In genomic region chr1:178712189-178712873, GRCm38 (mm10) we compare ENCODE assay signal across 19 mouse cellular contexts.
A peak's percentile ranks its signal among the peaks of the same experiment; 100 is the strongest.
DNase-seq lines count a peak whose midpoint lies in the region; ATAC-seq and TF ChIP-seq lines count a peak whose summit lies in the region.
"Had no signal": no experiment of that assay in that cellular context is flagged by ENCODE, and none has a peak within 500 bp of the region (broad histone marks: within the 10 kb centered on the region; RNA-seq: fewer than 3 reads in every experiment).

No protein-coding gene starts in this region.

- no peak for TF ChIP-seq EP300 in stomach, postnatal 0 days (optimal IDR thresholded peaks at IDR 0.05)
- peak; percentile 93 for TF ChIP-seq EP300 in liver, embryonic 14.5 days (IDR thresholded peaks at IDR 0.05; ENCODE audit: low read depth)

- no peak overlapping the region for H3K4me2 ChIP-seq in stomach, embryonic 14.5 days (replicated peaks; ENCODE audit: low read depth, low read length)
- no peak overlapping the region for H3K4me2 ChIP-seq in stomach, postnatal 0 days (replicated peaks; ENCODE audit: low read depth)
- peak overlapping the region; percentile 44 for H3K4me2 ChIP-seq in liver, embryonic 14.5 days (ENCODE audit: low read depth)
- H3K4me2 ChIP-seq: forebrain, embryonic 13.5 days; heart, embryonic 15.5 days; hindbrain, embryonic 12.5 days; intestine, embryonic 15.5 days; midbrain, embryonic 13.5 days had no signal

- 56% methylated on average over 9 of the region's 9 CpGs for WGBS in heart, embryonic 10.5 days
- WGBS in stomach, embryonic 14.5 days: 78% methylated on average over 9 of the region's 9 CpGs
- WGBS in stomach, postnatal 0 days: 78% methylated on average over 9 of the region's 9 CpGs
- WGBS in liver, embryonic 14.5 days (ENCODE audit: insufficient replicate concordance): 18% methylated on average over 9 of the region's 9 CpGs
- 91% methylated on average over 9 of the region's 9 CpGs for WGBS in kidney, adult 2 months

- H3K27me3 ChIP-seq in heart, embryonic 10.5 days (ENCODE audit: insufficient read depth, poor library complexity, severe bottlenecking): no peaks in the 10 kb centered on the region
- no peaks in the 10 kb centered on the region for H3K27me3 ChIP-seq in stomach, embryonic 14.5 days (ENCODE audit: control insufficient read depth, insufficient read depth, low read length)
- no peaks in the 10 kb centered on the region for H3K27me3 ChIP-seq in stomach, postnatal 0 days (ENCODE audit: control insufficient read depth, insufficient read depth, low read length)
- no peaks in the 10 kb centered on the region for H3K27me3 ChIP-seq in liver, embryonic 14.5 days (ENCODE audit: control insufficient read depth, insufficient read depth, low read length)
- no peaks in the 10 kb centered on the region for H3K27me3 ChIP-seq in kidney, adult 2 months (replicated peaks; ENCODE audit: control insufficient read depth, insufficient read depth, low read length)
- H3K27me3 ChIP-seq: forebrain, embryonic 13.5 days; heart, embryonic 15.5 days; hindbrain, embryonic 12.5 days; intestine, embryonic 15.5 days; midbrain, embryonic 13.5 days had no signal

- TF ChIP-seq POLR2A in kidney, adult 2 months (IDR thresholded peaks at IDR 0.05; ENCODE audit: low read depth, low read length): no peak

- H3K36me3 ChIP-seq in heart, embryonic 10.5 days: 0 out of 2 replicates have a peak, but pooled peaks cover 5% of the 10 kb centered on the region
- H3K36me3 ChIP-seq in stomach, embryonic 14.5 days (ENCODE audit: control insufficient read depth, insufficient read depth, low read length): no peaks in the 10 kb centered on the region
- no peaks in the 10 kb centered on the region for H3K36me3 ChIP-seq in stomach, postnatal 0 days (ENCODE audit: control insufficient read depth, insufficient read depth, low read length)
- no peaks in the 10 kb centered on the region for H3K36me3 ChIP-seq in liver, embryonic 14.5 days (replicated peaks; ENCODE audit: control insufficient read depth, insufficient read depth, low read depth)
- no peaks in the 10 kb centered on the region for H3K36me3 ChIP-seq in kidney, adult 2 months (ENCODE audit: control insufficient read depth, insufficient read depth, low read length)
- H3K36me3 ChIP-seq: heart, embryonic 15.5 days; hindbrain, embryonic 12.5 days; intestine, embryonic 15.5 days; midbrain, embryonic 13.5 days had no signal

- peak overlapping the region; percentile 31; the same call in 1 of the 2 replicates for H3K27ac ChIP-seq in heart, embryonic 10.5 days
- no peak overlapping the region for H3K27ac ChIP-seq in stomach, embryonic 14.5 days (ENCODE audit: low read length)
- no peak overlapping the region for H3K27ac ChIP-seq in stomach, postnatal 0 days (replicated peaks)
- peak overlapping the region; percentile 59 for H3K27ac ChIP-seq in liver, embryonic 14.5 days
- no peak overlapping the region for H3K27ac ChIP-seq in kidney, adult 2 months (ENCODE audit: insufficient read depth, low read depth, low read length)
- H3K27ac ChIP-seq: forebrain, embryonic 13.5 days; heart, embryonic 15.5 days; hindbrain, embryonic 12.5 days; intestine, embryonic 15.5 days; midbrain, embryonic 13.5 days had no signal

- no peaks in the 10 kb centered on the region for H3K9me3 ChIP-seq in heart, embryonic 10.5 days
- no peaks in the 10 kb centered on the region for H3K9me3 ChIP-seq in stomach, embryonic 14.5 days (ENCODE audit: control insufficient read depth, low read depth, low read length)
- no peaks in the 10 kb centered on the region for H3K9me3 ChIP-seq in stomach, postnatal 0 days (ENCODE audit: control insufficient read depth, low read length)
- H3K9me3 ChIP-seq in liver, embryonic 14.5 days (ENCODE audit: control insufficient read depth, low read length): no peaks in the 10 kb centered on the region
- H3K9me3 ChIP-seq: forebrain, embryonic 13.5 days; heart, embryonic 15.5 days; hindbrain, embryonic 12.5 days; intestine, embryonic 15.5 days; midbrain, embryonic 13.5 days had no signal

- peak; percentile 56; the same call in 1 of the 2 replicates for ATAC-seq in stomach, embryonic 14.5 days (ENCODE audit: insufficient number of reproducible peaks, insufficient read depth, low FRiP score, low read depth)
- ATAC-seq in stomach, postnatal 0 days (ENCODE audit: low FRiP score, low TSS enrichment): no peak
- peak; percentile 98 for ATAC-seq in liver, embryonic 14.5 days (ENCODE audit: insufficient read depth)
- ATAC-seq: forebrain, embryonic 13.5 days; intestine, embryonic 15.5 days had no signal

- no peak for TF ChIP-seq CTCF in stomach, postnatal 0 days (IDR thresholded peaks at IDR 0.05; ENCODE audit: low read depth)
- TF ChIP-seq CTCF in liver, embryonic 14.5 days (IDR thresholded peaks at IDR 0.05; ENCODE audit: low read depth): no peak
- TF ChIP-seq CTCF in kidney, adult 2 months (conservative IDR thresholded peaks at IDR 0.05; ENCODE audit: insufficient read depth, insufficient read length, low read depth, low read length): no peak

- DNase-seq in heart, embryonic 10.5 days (ENCODE audit: low spot score): no peak
- no peak for DNase-seq in heart, postnatal 4 days
- no peak for DNase-seq in stomach, postnatal 0 days (ENCODE audit: low spot score)
- DNase-seq in liver, embryonic 14.5 days (ENCODE audit: low read depth in 3 of 3, low spot score in 3 of 3): peak; percentile 69 to 70 (median 70)
- DNase-seq in thymus, postnatal 36 days: no peak
- DNase-seq in cerebellum, adult 9-10 months: no peak
- no peak for DNase-seq in kidney, adult 2 months
- DNase-seq: cerebellum, postnatal 14 days; kidney, postnatal 14 days; left cerebral cortex, postnatal 4 days; lung, adult 18-20 months; lung, postnatal 4 days; right cerebral cortex, adult 18-20 months had no signal

- no peak overlapping the region for H3K4me3 ChIP-seq in heart, embryonic 10.5 days
- H3K4me3 ChIP-seq in stomach, embryonic 14.5 days (ENCODE audit: low read depth, low read length): no peak overlapping the region
- no peak overlapping the region for H3K4me3 ChIP-seq in stomach, postnatal 0 days (ENCODE audit: low read depth, low read length)
- no peak overlapping the region for H3K4me3 ChIP-seq in liver, embryonic 14.5 days (ENCODE audit: insufficient read depth in 1 of 2, low read depth in 2 of 2, low read length in 2 of 2)
- H3K4me3 ChIP-seq in kidney, adult 2 months (ENCODE audit: insufficient read depth, low read depth, low read length): no peak overlapping the region
- H3K4me3 ChIP-seq: forebrain, embryonic 13.5 days; heart, embryonic 15.5 days; hindbrain, embryonic 12.5 days; intestine, embryonic 15.5 days; midbrain, embryonic 13.5 days had no signal

- H3K4me1 ChIP-seq in heart, embryonic 10.5 days: peaks cover 51% of the 10 kb centered on the region
- H3K4me1 ChIP-seq in stomach, embryonic 14.5 days (ENCODE audit: control insufficient read depth, insufficient read depth, low read length): no peaks in the 10 kb centered on the region
- no peaks in the 10 kb centered on the region for H3K4me1 ChIP-seq in stomach, postnatal 0 days (replicated peaks; ENCODE audit: control insufficient read depth, insufficient read depth)
- H3K4me1 ChIP-seq in liver, embryonic 14.5 days (replicated peaks; ENCODE audit: control insufficient read depth in 2 of 2, insufficient read depth in 2 of 2, low read length in 1 of 2): peaks cover 25 to 47% of the 10 kb centered on the region in 2 experiments
- no peaks in the 10 kb centered on the region for H3K4me1 ChIP-seq in kidney, adult 2 months (ENCODE audit: control insufficient read depth, insufficient read depth, low read length)
- H3K4me1 ChIP-seq: forebrain, embryonic 13.5 days; hindbrain, embryonic 12.5 days; intestine, embryonic 15.5 days; midbrain, embryonic 13.5 days had no signal

- no peak overlapping the region for H3K9ac ChIP-seq in stomach, embryonic 14.5 days (replicated peaks; ENCODE audit: low read depth, low read length)
- no peak overlapping the region for H3K9ac ChIP-seq in stomach, postnatal 0 days (ENCODE audit: low read length)
- H3K9ac ChIP-seq in liver, embryonic 14.5 days (replicated peaks): no peak overlapping the region
- H3K9ac ChIP-seq: forebrain, embryonic 13.5 days; heart, embryonic 15.5 days; hindbrain, embryonic 12.5 days; intestine, embryonic 15.5 days; midbrain, embryonic 13.5 days had no signal

Comparison
In these comparisons a context has a peak if more than half of its experiments do, and no peak if none do; other contexts are left out.
1. DNase-seq: peak in liver, embryonic 14.5 days (3 of 3); none in heart, embryonic 10.5 days (single experiment), heart, postnatal 4 days (single experiment), stomach, postnatal 0 days (single experiment), thymus, postnatal 36 days (0 of 2), cerebellum, adult 9-10 months (single experiment) and kidney, adult 2 months (single experiment).
2. H3K27ac ChIP-seq: peak in heart, embryonic 10.5 days (single experiment) and liver, embryonic 14.5 days (single experiment); none in stomach, embryonic 14.5 days (single experiment), stomach, postnatal 0 days (single experiment) and kidney, adult 2 months (single experiment).